Mouse (Mus musculus) C2C12 (cell line): ENCODE results near the gene Zfp764.

Source experiments
- CEBPB ChIP-seq: IDR thresholded peaks from one replicate; pipeline ENCODE4 v1.6.1; 2011; ENCODE audit warnings: low read depth, mild to moderate bottlenecking, control low read depth, moderate library complexity
- CTCF ChIP-seq: IDR thresholded peaks from one replicate; pipeline ENCODE4 v1.5.1; 2011; ENCODE audit not compliant: control insufficient read depth, insufficient read depth, insufficient read length
- MAX ChIP-seq: IDR thresholded peaks from one replicate; pipeline ENCODE4 v1.6.1; 2011; ENCODE audit warnings: mild to moderate bottlenecking, control low read depth
- USF1 ChIP-seq: IDR thresholded peaks from one replicate; pipeline ENCODE4 v1.6.1; 2011; ENCODE audit warnings: low read depth, mild to moderate bottlenecking, control low read depth, moderate library complexity

DNA sequence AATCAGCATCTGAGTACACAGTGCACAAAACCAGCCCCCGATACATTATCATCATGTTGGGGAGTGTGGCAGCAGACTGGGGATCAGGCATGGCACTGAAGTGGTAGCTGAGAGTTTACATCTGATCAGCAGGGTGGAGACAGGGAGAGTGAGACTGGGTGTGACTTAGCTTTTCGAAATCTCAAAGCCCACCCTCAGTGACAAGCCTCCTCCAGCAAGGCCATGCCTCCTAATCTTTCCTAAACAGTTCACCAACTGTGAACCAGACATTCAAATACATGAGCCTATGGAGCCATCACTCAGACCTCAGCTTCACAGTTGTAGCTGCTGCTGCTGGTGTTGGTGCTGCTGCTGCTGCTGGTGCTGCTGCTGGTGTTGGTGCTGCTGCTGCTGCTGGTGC lies 4.8 kb upstream of the Zfp764 start:
- TF ChIP-seq USF1 = no peak
- TF ChIP-seq CTCF = no peak
- no peak for TF ChIP-seq MAX
- no peak for TF ChIP-seq CEBPB
